Mouse (Mus musculus): ENCODE measurements around the gene Pheta2. TPM values are rescaled to one million over a fixed set of nuclear protein-coding genes. Genes with fewer than 3 reads are reported as not detected.

Gene Pheta2
- 34.0 and 35.4 TPM in 2 replicates for polyA plus RNA-seq (2014; fragmentation: Nextera tagmentation; extraction: Ambion mirVana)

DNA sequence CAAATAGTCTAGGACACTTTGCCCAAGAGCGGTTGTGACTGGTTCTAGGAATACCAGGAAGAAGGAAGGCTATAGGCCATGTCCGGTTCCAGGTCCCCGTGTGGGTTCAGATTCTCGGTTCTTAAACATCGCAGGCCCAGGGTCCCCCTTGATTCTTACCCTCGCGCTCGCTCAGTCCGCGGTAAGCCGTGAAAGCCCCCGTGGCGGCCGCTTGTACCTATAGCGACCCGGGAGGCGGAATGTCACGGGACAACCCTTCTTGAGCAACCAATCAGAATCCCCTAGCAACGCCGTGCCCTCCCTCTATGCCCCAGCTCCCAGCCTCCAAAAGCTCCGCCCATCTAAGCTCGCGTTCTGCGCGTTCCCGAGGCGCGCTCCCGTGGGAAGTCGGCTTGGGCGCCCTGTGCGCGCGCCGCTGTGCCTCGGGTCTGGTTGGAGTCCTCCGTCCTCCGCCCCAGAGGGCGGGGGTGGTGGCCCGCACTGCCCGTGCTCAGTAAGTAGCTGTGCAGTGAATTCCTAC, at the start of gene Pheta2, which contains the start of the genes Naga and Smdt1:
Gene Pheta2, plus strand, starts transcription at position 350 of the 520 bp plus-strand sequence.
Gene Naga, minus strand, starts transcription at position 333 of the 520 bp plus-strand sequence.
Gene Smdt1, plus strand, starts transcription at position 367 of the 520 bp plus-strand sequence.
- peak; percentile 96 for DNase-seq (ENCODE audit: low spot score)
- Histone ChIP-seq H3K27ac (ENCODE audit: low read depth, low read length) (peak within 1 kb of the TSS; percentile 99), H3K4me1 (replicated peaks; ENCODE audit: control insufficient read depth, insufficient read depth, low read length) (peaks cover 58% of the 10 kb centered on the region), H3K9ac (ENCODE audit: low read depth, low read length) (peak within 1 kb of the TSS; percentile 96), H3K36me3 (ENCODE audit: control insufficient read depth, insufficient read depth, low read length) (peaks cover 13% of the 10 kb centered on the region; the same call in 1 of the 2 replicates), H3K4me3 (ENCODE audit: low read depth, low read length) (peak within 1 kb of the TSS; percentile 63), H3K27me3 (replicated peaks; ENCODE audit: control insufficient read depth, insufficient read depth, low read length) (no peaks in the 10 kb centered on the region), H3K9me3 (ENCODE audit: control insufficient read depth, low read length) (no peaks in the 10 kb centered on the region), H3K4me2 (peak within 1 kb of the TSS; percentile 97)
- under 1% methylated on average over 41 of the region's 41 CpGs for WGBS
- ATAC-seq (replicated peaks; ENCODE audit: low FRiP score), result peak; percentile 82

GRCm38 (mm10) chr15:82290252-82290651, 48.5 kb upstream of the Pheta2 start:
- no peaks in the 10 kb centered on the region for H3K9me3 ChIP-seq (ENCODE audit: control insufficient read depth, low read length)
- ATAC-seq (replicated peaks; ENCODE audit: low FRiP score) (no peak), DNase-seq (ENCODE audit: low spot score) (no peak)
- no peak overlapping the region for H3K4me3 ChIP-seq (ENCODE audit: low read depth, low read length)
- H3K4me1 ChIP-seq (replicated peaks; ENCODE audit: control insufficient read depth, insufficient read depth, low read length), result peaks cover 10% of the 10 kb centered on the region
- H3K9ac ChIP-seq (ENCODE audit: low read depth, low read length), result no peak overlapping the region
- 82% methylated on average over 7 of the region's 7 CpGs for WGBS
- no peak overlapping the region for H3K4me2 ChIP-seq
- H3K27me3 ChIP-seq (replicated peaks; ENCODE audit: control insufficient read depth, insufficient read depth, low read length), result no peaks in the 10 kb centered on the region
- H3K27ac ChIP-seq (ENCODE audit: low read depth, low read length), result no peak overlapping the region
- H3K36me3 ChIP-seq (ENCODE audit: control insufficient read depth, insufficient read depth, low read length), result no peaks in the 10 kb centered on the region

DNA sequence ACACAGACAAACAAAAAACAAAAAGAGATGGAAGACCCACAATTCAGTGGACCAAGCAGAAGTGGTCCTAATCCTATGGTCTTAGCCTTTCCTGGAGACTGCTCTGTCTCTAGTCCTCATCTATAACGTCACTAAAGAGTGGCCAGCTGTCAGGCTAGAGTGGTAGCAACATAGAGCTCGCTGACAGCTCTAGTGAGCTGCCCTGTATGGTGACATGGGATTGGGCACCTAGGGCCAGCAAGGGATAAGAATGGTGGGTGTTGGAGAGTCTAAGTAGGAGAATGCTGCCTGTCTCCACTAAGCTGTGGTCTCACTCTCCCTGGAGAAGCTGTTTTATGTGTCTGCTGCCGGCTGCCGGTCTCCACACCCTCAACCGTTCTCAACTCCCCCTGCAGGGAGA, 45.9 kb upstream of the Pheta2 start:
- Histone ChIP-seq H3K4me3 (ENCODE audit: low read depth, low read length) (no peak overlapping the region), H3K27me3 (replicated peaks; ENCODE audit: control insufficient read depth, insufficient read depth, low read length) (no peaks in the 10 kb centered on the region), H3K4me2 (no peak overlapping the region), H3K9me3 (ENCODE audit: control insufficient read depth, low read length) (no peaks in the 10 kb centered on the region), H3K27ac (ENCODE audit: low read depth, low read length) (no peak overlapping the region), H3K4me1 (replicated peaks; ENCODE audit: control insufficient read depth, insufficient read depth, low read length) (peaks cover 6% of the 10 kb centered on the region), H3K36me3 (ENCODE audit: control insufficient read depth, insufficient read depth, low read length) (no peaks in the 10 kb centered on the region), H3K9ac (ENCODE audit: low read depth, low read length) (no peak overlapping the region)
- WGBS, result 33% methylated on average over 5 of the region's 5 CpGs
- no peak for ATAC-seq (replicated peaks; ENCODE audit: low FRiP score)
- DNase-seq (ENCODE audit: low spot score), result no peak

- 19% methylated on average over 7 of the region's 7 CpGs for WGBS
- no peaks in the 10 kb centered on the region for H3K27me3 ChIP-seq (replicated peaks; ENCODE audit: control insufficient read depth, insufficient read depth, low read length)
- H3K9ac ChIP-seq (ENCODE audit: low read depth, low read length), result no peak overlapping the region
- no peaks in the 10 kb centered on the region for H3K9me3 ChIP-seq (ENCODE audit: control insufficient read depth, low read length)
- ATAC-seq (replicated peaks; ENCODE audit: low FRiP score), result no peak
- H3K4me2 ChIP-seq, result no peak overlapping the region; the same call in 1 of the 2 replicates
- no peak for DNase-seq (ENCODE audit: low spot score)
- H3K4me1 ChIP-seq (replicated peaks; ENCODE audit: control insufficient read depth, insufficient read depth, low read length), result peaks cover 6% of the 10 kb centered on the region
- no peak overlapping the region for H3K27ac ChIP-seq (ENCODE audit: low read depth, low read length)
- H3K36me3 ChIP-seq (ENCODE audit: control insufficient read depth, insufficient read depth, low read length), result no peaks in the 10 kb centered on the region
- no peak overlapping the region for H3K4me3 ChIP-seq (ENCODE audit: low read depth, low read length)
Measured at GRCm38 (mm10) chr15:82293271-82293711, 45.5 kb upstream of the Pheta2 start.

- Histone ChIP-seq H3K9ac (ENCODE audit: low read depth, low read length) (no peak overlapping the region), H3K36me3 (ENCODE audit: control insufficient read depth, insufficient read depth, low read length) (no peaks in the 10 kb centered on the region), H3K27me3 (replicated peaks; ENCODE audit: control insufficient read depth, insufficient read depth, low read length) (no peaks in the 10 kb centered on the region), H3K4me3 (ENCODE audit: low read depth, low read length) (no peak overlapping the region), H3K9me3 (ENCODE audit: control insufficient read depth, low read length) (no peaks in the 10 kb centered on the region), H3K27ac (ENCODE audit: low read depth, low read length) (no peak overlapping the region), H3K4me1 (replicated peaks; ENCODE audit: control insufficient read depth, insufficient read depth, low read length) (peaks cover 6% of the 10 kb centered on the region), H3K4me2 (no peak overlapping the region)
- 49% methylated on average over 8 of the region's 8 CpGs for WGBS
- DNase-seq (ENCODE audit: low spot score), result no peak
- ATAC-seq (replicated peaks; ENCODE audit: low FRiP score), result 0 out of 2 replicates have a peak, but pooled peaks have one; percentile 20
Measured at GRCm38 (mm10) chr15:82294059-82294458, 44.7 kb upstream of the Pheta2 start.

DNA sequence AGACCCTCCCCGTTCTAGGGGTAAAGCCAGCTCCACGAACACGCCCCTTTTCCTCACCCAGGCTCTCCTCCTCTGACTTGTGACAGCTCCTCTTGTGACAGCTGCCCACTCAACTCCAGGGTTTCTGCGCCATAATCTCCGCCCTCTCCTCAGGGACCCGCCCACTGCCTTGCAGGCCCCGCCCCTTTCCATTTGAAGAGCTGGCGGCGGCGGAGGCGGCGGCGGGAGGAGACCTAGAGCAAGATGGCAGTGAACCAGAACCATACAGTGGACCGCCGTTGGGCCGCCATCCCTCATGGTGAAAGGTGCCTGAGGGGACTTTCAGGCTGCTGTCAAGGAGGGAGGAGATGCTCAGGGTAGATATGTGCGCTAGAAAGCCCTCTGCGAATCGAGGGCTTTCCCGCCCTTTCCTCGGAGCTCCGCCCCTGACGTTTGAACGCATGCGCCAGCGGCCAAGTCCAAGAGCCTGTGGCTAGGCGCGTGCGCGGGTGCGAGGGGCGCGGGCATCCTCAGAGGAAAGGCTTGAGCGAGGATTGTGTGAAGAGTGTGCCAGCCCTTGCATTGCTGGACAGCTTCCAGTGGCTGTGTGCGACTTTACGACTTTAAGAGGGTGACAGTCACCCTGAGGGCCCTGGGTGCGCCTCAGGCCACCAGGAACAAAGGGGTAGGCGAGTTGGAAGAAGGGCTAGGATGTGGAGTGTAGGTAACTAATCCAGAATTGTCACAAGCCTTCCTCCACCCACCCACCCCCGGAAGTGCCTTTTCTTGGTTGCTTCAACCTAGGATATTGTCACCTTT, 39.8 kb upstream of the Pheta2 start, which contains the start of gene Wbp2nl:
Gene Wbp2nl, plus strand, starts transcription at position 191 of the 798 bp plus-strand sequence.
- Histone ChIP-seq H3K4me1 (replicated peaks; ENCODE audit: control insufficient read depth, insufficient read depth, low read length) (peaks cover 2% of the 10 kb centered on the region; the same call in 1 of the 2 replicates), H3K27ac (ENCODE audit: low read depth, low read length) (no peak within 1 kb of the TSS), H3K27me3 (replicated peaks; ENCODE audit: control insufficient read depth, insufficient read depth, low read length) (0 out of 2 replicates have a peak, but pooled peaks cover 2% of the 10 kb centered on the region), H3K9me3 (ENCODE audit: control insufficient read depth, low read length) (no peaks in the 10 kb centered on the region), H3K36me3 (ENCODE audit: control insufficient read depth, insufficient read depth, low read length) (no peaks in the 10 kb centered on the region), H3K4me3 (ENCODE audit: low read depth, low read length) (no peak within 1 kb of the TSS), H3K9ac (ENCODE audit: low read depth, low read length) (no peak within 1 kb of the TSS; the same call in 1 of the 2 replicates), H3K4me2 (peak within 1 kb of the TSS; percentile 24; the same call in 1 of the 2 replicates)
- WGBS, result 48% methylated on average over 39 of the region's 39 CpGs
- ATAC-seq (replicated peaks; ENCODE audit: low FRiP score) (peak; percentile 41; the same call in 1 of the 2 replicates), DNase-seq (ENCODE audit: low spot score) (no peak)

GRCm38 (mm10) chr15:82307107-82307506, 31.6 kb upstream of the Pheta2 start:
- Histone ChIP-seq H3K4me3 (ENCODE audit: low read depth, low read length) (no peak overlapping the region), H3K4me1 (replicated peaks; ENCODE audit: control insufficient read depth, insufficient read depth, low read length) (0 out of 2 replicates have a peak, but pooled peaks cover 3% of the 10 kb centered on the region), H3K9ac (ENCODE audit: low read depth, low read length) (no peak overlapping the region), H3K36me3 (ENCODE audit: control insufficient read depth, insufficient read depth, low read length) (no peaks in the 10 kb centered on the region), H3K9me3 (ENCODE audit: control insufficient read depth, low read length) (no peaks in the 10 kb centered on the region), H3K27me3 (replicated peaks; ENCODE audit: control insufficient read depth, insufficient read depth, low read length) (no peaks in the 10 kb centered on the region), H3K27ac (ENCODE audit: low read depth, low read length) (no peak overlapping the region), H3K4me2 (no peak overlapping the region)
- 79% methylated on average over 3 of the region's 3 CpGs for WGBS
- no peak for ATAC-seq (replicated peaks; ENCODE audit: low FRiP score)
- DNase-seq (ENCODE audit: low spot score), result no peak

GRCm38 (mm10) chr15:82308416-82308815, 30.3 kb upstream of the Pheta2 start:
- no peaks in the 10 kb centered on the region for H3K9me3 ChIP-seq (ENCODE audit: control insufficient read depth, low read length)
- ATAC-seq (replicated peaks; ENCODE audit: low FRiP score) (no peak), DNase-seq (ENCODE audit: low spot score) (no peak)
- no peaks in the 10 kb centered on the region for H3K36me3 ChIP-seq (ENCODE audit: control insufficient read depth, insufficient read depth, low read length)
- H3K9ac ChIP-seq (ENCODE audit: low read depth, low read length), result no peak overlapping the region
- 85% methylated on average over 3 of the region's 3 CpGs for WGBS
- H3K27me3 ChIP-seq (replicated peaks; ENCODE audit: control insufficient read depth, insufficient read depth, low read length), result no peaks in the 10 kb centered on the region
- H3K4me2 ChIP-seq, result no peak overlapping the region
- H3K4me3 ChIP-seq (ENCODE audit: low read depth, low read length), result no peak overlapping the region
- H3K4me1 ChIP-seq (replicated peaks; ENCODE audit: control insufficient read depth, insufficient read depth, low read length), result 0 out of 2 replicates have a peak, but pooled peaks cover 3% of the 10 kb centered on the region
- no peak overlapping the region for H3K27ac ChIP-seq (ENCODE audit: low read depth, low read length)

Measured in liver, embryonic 11.5 days (tissue).